Mouse (Mus musculus) embryonic stem cell, embryonic (primary cell): ENCODE data around the gene Tppp3.

Source experiments
- CTCF ChIA-PET, 4 experiments: fragments of 300-600 bp in 2 of 4; fragments of 350-600 bp in 2 of 4; sonication (Branson Sonifier 250); formaldehyde crosslinking; loops; one replicate each; lab custom pipeline; 2022; ENCODE audit warnings: inconsistent platforms in 2 of 4; lab: Charles Lee
- POLR2A ChIA-PET, 4 experiments: fragments of 300-600 bp in 2 of 4; fragments of 350-600 bp in 2 of 4; sonication (Branson Sonifier 250); formaldehyde crosslinking; loops; one replicate each; lab custom pipeline; 2022; ENCODE audit warnings: antibody characterized with exemption in 4 of 4, inconsistent platforms in 1 of 4; lab: Charles Lee

Tppp3 gene

DNA sequence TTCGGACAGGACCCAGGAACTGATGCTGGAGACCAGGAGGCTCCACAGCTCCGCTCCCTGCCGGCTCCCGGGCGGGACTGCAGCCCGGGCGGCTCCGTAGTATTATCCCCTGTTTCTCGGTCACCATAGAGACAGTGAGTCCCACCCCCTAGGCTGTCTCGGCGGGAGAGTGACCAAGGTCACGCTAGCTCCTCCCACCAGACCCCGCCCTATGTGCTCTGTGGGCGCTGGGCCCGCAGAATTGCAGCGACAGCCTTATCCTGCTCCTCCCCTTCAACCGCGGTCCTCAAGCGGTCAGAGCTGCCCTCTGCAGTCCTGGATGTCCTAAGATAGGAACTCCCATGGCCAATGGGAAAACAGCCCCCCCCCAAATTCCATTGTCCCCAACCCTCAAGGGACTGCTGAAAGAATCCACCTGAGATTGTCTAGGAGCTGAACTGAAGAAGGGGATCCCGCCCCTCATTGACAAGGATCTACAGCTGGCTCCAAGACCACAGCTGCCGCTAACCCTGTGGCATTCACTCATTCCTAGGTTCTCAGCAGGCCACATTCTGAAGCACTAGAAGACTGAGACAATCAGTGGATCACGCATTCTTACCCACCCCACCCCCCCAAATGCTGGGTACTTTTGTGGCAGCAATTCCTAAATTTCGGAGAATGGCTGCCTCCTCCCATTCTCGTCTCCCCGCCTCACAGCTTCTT, at the start of gene Tppp3:
TSS of gene Tppp3 (minus strand) at position 213 of the 702 bp plus-strand sequence.
- ChIA-PET CTCF (interaction anchor here (0.6 to 5.5 kb wide), 64 partner anchors 9 to 459 kb away, joined by 3 to 80 read pairs (median 4); partner anchors contain the start of genes 4931428F04Rik (in 1 of the 4), Acd (in 1 of the 4), Atp6v0d1 (in 1 of the 4) and E2f4 (in 1 of the 4)), POLR2A (interaction anchor here (0.6 to 5.9 kb wide), 73 partner anchors 8 to 1080 kb away, joined by 3 to 63 read pairs (median 4); partner anchors contain the start of genes Fhod1 (in 2 of the 4), Slc9a5 (in 2 of the 4), 4931428F04Rik (in 1 of the 4) and Acd (in 1 of the 4))

DNA sequence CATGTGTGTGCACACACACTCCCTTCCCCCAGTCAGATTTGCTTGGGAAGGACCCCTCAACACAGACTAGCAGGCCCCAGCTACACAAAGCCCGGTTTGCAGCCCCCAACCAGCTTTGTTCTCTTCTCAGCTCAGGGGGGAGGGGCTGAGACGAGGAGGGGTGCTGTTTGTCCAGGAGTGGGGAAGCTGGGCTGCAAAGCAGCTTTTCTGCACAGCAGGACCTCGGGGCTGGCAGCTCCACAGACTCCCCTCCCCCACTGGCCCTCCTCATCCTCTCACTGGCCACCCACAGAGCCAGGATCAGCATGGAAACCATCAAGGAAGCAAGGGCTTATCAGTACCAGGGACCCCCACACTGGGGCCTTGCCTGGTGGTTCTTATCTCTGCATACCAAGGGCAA, 49.7 kb upstream of the Tppp3 start:
- ChIA-PET CTCF (interaction anchor here (0.5 to 9.8 kb wide), 7 partner anchors 10 to 451 kb away, joined by 3 to 100 read pairs (median 4); no protein-coding TSS in a partner anchor), POLR2A (interaction anchor here in 2 of 4 experiments (0.9 to 7.2 kb wide), 3 partner anchors 9 to 29 kb away, joined by 3 to 46 read pairs (median 3); no protein-coding TSS in a partner anchor)

DNA sequence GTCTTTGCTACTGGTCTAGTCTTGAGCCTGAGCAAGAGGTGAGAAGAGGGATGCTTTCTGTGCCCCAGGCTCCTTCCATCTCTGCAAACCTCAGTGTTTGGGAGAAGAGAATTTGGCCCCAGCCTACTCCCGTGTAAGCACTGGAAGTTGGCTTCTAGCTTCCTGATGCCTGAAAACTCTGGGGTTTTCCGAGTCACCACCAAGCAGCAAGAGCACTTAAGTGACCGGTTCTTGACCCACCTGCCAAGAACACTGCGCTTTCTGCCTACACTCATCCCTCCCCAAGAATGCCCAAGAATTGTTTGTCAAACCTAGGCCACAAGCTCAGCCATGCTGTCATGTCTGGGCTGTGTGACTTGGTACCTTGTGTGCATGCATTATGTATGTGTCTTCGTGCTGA, 49.2 kb upstream of the Tppp3 start:
- ChIA-PET POLR2A (interaction anchor here in 2 of 4 experiments (0.6 to 7.2 kb wide), 5 partner anchors 8 to 223 kb away, joined by 3 to 46 read pairs (median 3); partner anchors contain the start of gene E2f4 (in 1 of the 2)), CTCF (interaction anchor here (0.5 to 9.8 kb wide), 9 partner anchors 11 to 1982 kb away, joined by 3 to 100 read pairs (median 3); no protein-coding TSS in a partner anchor)

DNA sequence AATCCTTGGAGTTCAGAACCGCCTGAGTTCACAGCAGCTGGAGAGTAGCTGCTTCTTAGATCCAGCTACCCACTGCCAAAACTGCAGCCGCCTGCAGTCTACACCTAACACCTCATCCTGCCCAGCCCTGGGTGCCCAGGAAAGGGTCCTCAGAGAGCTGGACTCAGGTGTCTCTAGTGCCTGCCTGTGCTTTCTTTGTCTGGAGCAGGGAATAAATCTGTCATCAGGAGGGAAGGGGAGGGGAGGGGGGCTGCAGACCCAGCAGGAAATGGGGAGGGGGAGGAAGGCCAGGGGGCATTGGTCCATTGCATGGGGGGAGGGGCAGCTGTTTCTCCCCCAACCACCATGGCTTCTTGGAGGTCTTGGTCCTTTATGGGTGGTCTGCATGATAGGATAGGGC, 48.3 kb upstream of the Tppp3 start:
- CTCF ChIA-PET = interaction anchor here (0.6 to 9.8 kb wide), 12 partner anchors 11 to 130 kb away, joined by 3 to 100 read pairs (median 5); no protein-coding TSS in a partner anchor
- POLR2A ChIA-PET = interaction anchor here in 3 of 4 experiments (0.5 to 7.2 kb wide), 19 partner anchors 9 to 298 kb away, joined by 3 to 46 read pairs (median 4); partner anchors contain the start of genes Atp6v0d1 (in 2 of the 3), 4931428F04Rik (in 1 of the 3) and Tppp3 (in 1 of the 3)

DNA sequence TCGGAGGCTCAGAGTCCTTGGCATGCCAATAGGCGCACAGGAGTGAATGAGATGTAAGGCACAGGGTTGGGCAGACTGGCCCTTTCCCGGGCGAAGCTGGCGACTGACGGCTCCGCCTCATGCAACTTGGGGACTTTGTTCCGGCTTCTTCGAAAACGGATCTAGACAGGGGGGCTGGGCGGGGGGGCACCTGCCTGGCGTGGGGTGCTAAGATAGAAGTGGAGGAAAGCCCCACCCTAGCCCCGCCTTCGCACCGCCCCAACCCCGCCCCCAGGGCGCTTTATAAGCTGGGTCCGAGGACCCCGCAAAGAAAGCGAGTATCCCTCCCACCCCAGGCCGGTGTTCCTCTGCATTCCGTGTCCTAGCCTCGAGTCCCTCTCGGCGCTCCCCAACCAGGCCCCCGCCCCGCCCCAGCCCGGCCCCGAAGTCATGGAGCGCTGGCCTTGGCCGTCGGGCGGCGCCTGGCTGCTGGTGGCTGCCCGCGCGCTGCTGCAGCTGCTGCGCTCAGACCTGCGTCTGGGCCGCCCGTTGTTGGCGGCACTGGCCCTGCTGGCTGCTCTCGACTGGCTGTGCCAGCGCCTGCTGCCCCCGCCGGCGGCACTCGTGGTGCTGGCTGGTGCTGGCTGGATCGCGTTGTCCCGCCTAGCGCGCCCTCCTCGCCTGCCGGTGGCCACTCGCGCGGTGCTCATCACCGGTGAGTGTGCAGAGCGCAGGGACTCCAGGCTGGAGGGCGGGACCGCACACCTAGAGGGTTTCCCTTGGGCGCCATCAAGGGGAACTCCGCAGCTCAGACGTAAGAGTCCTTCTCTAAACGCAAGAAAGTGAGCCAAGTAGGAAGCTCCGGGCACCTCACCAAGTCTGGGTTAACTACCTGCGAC, 47.3 kb upstream of the Tppp3 start, which contains the start of gene Hsd11b2:
TSS of gene Hsd11b2 (plus strand) at position 320 of the 878 bp plus-strand sequence.
- POLR2A ChIA-PET = interaction anchor here in 3 of 4 experiments (0.5 to 7.2 kb wide), 26 partner anchors 8 to 229 kb away, joined by 3 to 46 read pairs (median 4); partner anchors contain the start of genes Atp6v0d1 (in 2 of the 3), 4931428F04Rik (in 1 of the 3), Elmo3 (in 1 of the 3) and Tppp3 (in 1 of the 3)
- CTCF ChIA-PET = interaction anchor here (0.7 to 9.8 kb wide), 15 partner anchors 11 to 78 kb away, joined by 3 to 100 read pairs (median 4); no protein-coding TSS in a partner anchor

DNA sequence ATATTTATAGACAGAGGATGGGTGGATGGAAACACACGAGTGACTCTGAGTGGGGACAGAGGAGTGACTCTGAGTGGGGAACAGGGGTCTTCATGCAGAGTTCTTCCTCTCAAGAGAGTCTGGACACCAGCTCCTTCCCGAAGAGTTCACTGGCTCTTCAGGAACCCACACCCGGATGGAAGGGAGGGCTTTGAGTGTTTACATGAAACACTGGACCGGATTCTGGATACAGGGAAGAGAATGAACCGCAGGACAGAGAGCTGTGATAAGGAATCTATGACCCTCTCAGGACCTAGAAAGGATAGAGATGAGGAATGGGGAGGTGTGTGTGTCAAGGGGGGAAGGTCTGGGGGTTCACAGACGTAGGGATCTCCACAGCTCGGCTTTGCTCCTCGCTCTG, 46.0 kb upstream of the Tppp3 start:
- POLR2A ChIA-PET = interaction anchor here in 2 of 4 experiments (0.5 to 7.2 kb wide), 9 partner anchors 9 to 85 kb away, joined by 3 to 46 read pairs (median 4); no protein-coding TSS in a partner anchor
- CTCF ChIA-PET = interaction anchor here in 3 of 4 experiments (0.6 to 9.8 kb wide), 6 partner anchors 14 to 206 kb away, joined by 3 to 100 read pairs (median 9); no protein-coding TSS in a partner anchor

DNA sequence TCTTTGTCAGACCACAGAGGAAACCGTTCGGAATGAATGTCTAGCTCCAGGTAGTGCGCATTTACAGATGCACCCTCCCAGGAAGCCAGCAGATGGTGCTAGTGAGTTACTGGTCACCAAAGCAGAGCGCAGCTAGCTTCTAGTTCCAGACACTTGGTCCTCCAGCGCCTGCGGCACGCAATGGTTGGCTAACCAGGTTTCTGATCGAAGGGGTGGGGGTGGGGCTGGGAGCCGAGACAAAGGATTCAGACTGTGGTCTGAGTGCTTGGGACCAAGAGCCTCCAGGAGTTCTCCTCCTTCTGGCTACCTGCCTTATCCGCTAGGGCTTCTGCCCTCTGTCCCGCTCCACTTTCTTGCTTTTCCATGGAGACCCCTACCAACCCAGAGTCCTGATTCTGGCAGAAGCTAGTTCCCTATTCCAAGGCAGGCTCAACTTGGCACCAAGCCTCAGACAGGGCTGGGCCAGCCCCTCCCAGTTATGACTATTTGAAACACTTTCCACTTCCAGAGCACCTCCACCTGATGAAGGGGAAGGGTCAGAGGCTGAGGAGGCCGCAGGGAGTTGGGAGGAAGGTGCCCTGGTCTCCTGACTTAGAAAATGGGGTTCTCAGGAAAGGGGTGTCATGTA, 44.8 kb upstream of the Tppp3 start:
- ChIA-PET CTCF (interaction anchor here (0.5 to 9.8 kb wide), 101 partner anchors 9 to 1421 kb away, joined by 3 to 100 read pairs (median 4); partner anchors contain the start of genes Atp6v0d1 (in 2 of the 4), Ripor1 (in 2 of the 4), Tppp3 (in 2 of the 4) and Acd (in 1 of the 4)), POLR2A (interaction anchor here in 3 of 4 experiments (0.5 to 2.0 kb wide), 34 partner anchors 8 to 1578 kb away, joined by 3 to 17 read pairs (median 4); partner anchors contain the start of genes Lrrc29 (in 1 of the 3), Tmem208 (in 1 of the 3) and Tppp3 (in 1 of the 3))

DNA sequence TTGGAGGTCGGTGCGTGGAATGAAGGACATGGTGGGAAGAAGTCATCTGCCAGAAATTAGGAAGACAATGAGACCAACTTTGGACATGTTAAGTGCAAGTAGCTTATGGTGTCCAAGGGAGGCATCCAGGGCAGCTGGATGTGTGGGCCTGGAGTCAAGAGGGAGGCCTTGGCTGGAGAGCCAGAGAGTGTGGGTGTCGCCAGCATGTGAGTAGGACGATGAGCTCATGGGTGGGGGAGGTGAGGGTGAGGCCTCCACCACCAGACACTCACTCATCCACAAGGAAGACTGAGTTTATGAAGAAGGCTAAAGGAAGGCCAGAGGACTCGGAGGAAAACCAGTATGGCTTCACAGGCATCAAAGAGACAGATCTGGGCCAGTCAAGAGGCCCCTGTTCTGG, 43.3 kb upstream of the Tppp3 start:
- POLR2A ChIA-PET = interaction anchor here in 3 of 4 experiments (0.5 to 2.0 kb wide), 7 partner anchors 16 to 888 kb away, joined by 3 to 9 read pairs (median 3); no protein-coding TSS in a partner anchor
- CTCF ChIA-PET = interaction anchor here (0.5 to 9.8 kb wide), 22 partner anchors 9 to 1905 kb away, joined by 3 to 100 read pairs (median 6); partner anchors contain the start of genes Nutf2 (in 1 of the 4) and Ripor1 (in 1 of the 4)

DNA sequence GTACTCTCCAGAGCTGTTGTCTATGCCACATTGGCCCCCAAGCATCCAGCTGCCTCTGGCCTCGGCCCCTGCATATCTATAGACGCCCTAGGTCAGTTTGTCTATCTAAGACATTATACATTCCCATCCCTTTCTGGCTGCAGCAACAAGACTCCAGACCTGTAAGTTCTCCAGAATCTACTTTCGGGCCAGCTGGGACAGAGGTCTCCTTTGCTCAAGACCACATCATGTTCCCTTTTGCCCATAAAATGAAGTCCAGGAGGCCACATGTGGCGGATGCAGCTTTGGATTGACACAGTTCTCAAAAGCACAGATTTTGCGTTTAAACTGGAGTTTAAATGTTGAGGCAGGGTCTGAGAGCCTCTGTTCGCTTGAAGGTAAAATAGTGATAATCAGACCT, 42.9 kb upstream of the Tppp3 start:
- ChIA-PET POLR2A (interaction anchor here in 2 of 4 experiments (0.6 to 2.0 kb wide), 5 partner anchors 15 to 888 kb away, joined by 3 to 9 read pairs (median 4); no protein-coding TSS in a partner anchor), CTCF (interaction anchor here (0.5 to 9.8 kb wide), 13 partner anchors 17 to 1906 kb away, joined by 3 to 100 read pairs (median 10); no protein-coding TSS in a partner anchor)

DNA sequence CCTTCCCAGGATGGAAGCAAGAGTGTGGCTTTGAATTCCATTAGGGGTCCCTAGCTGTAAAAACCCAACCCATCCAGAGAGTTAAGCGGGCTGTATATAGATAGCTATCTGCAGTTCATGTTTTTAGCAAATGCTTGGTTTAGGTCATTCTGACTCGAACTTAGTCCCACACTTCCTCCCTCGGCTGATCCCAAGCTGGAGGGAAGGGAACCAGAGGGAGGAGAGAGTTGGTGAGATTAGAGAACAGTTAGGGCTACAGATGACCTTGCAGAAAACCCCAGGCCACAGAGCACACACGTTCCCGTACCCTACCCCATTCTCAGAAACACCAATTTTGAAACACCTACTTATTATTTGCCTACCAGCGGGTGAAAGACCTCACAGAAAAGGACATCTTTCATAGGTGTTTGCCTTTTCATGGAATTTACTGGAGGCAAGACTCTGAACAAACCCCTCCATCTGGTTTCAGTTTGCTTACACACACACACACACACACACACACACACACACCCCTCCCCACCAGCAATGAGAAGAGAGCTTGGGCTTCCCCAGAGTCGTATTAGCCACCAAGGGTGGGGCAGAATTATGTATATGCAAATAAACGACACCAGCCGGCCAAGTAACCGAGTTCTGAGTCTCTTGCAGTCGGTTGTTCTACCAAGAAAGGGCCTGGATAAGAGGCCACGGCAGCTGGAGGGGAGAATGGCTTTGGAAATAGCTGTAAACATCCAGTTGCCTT, 38.8 kb upstream of the Tppp3 start:
- ChIA-PET POLR2A (interaction anchor here in 3 of 4 experiments (0.5 to 1.0 kb wide), 9 partner anchors 9 to 383 kb away, joined by 3 to 4 read pairs (median 3); partner anchors contain the start of gene Zdhhc1 (in 1 of the 3)), CTCF (interaction anchor here in 2 of 4 experiments (0.6 to 1.4 kb wide), 3 partner anchors 22 to 25 kb away, joined by 3 to 4 read pairs (median 3); no protein-coding TSS in a partner anchor)

DNA sequence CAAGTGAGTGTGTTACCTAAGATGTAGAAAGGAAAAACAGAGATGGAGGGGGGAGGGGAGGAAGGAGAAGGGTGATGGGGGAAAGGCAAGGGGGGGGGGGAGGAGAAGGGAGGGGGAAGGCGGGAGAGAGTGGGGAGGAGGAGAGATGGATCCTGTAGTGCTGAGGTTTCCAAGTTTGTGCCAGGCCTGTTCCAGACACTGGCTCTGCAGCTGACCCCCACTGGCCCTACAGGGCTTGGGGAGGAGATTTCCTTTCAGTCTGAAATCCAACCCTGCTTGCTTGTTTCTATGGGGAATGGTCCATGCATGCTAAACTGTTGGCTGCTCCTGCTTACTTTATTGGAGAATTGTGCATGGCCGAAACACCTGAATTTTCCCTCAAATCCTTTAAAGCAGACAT, 37.4 kb upstream of the Tppp3 start:
- ChIA-PET POLR2A (interaction anchor here in 2 of 4 experiments (0.9 to 1.2 kb wide), 4 partner anchors 10 to 203 kb away, joined by 3 to 4 read pairs (median 3); partner anchors contain the start of genes Hsd11b2 (in 2 of the 2) and Elmo3 (in 1 of the 2)), CTCF (interaction anchor here in 1 of 4 experiments (0.6 to 1.4 kb wide), 4 partner anchors 23 to 56 kb away, joined by 3 to 9 read pairs (median 3); no protein-coding TSS in a partner anchor)

DNA sequence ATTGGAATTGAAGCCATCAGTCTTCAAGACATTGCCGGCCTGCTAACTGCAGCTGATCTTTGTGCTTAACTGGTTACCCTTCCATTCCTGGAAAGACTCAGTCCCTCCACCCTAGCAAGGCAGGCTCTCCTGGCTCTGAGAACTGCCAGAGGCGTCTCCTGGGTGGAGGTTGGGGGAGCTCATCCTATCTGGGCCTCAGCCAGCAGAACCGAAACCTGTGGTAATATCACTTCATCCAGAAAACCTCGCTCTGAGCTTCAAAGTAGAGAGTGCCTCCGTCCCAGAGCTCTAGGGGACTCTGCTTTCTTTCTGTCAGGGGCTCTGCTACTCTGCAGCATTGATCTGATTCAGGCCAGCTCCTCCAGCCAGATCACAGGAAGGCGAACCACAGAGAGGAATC, 35.7 kb upstream of the Tppp3 start:
- POLR2A ChIA-PET = interaction anchor here in 3 of 4 experiments (0.6 to 2.8 kb wide), 10 partner anchors 8 to 171 kb away, joined by 3 to 10 read pairs (median 4); partner anchors contain the start of genes Hsd11b2 (in 3 of the 3) and Tppp3 (in 1 of the 3)
- CTCF ChIA-PET = interaction anchor here (0.7 to 1.1 kb wide), 5 partner anchors 9 to 252 kb away, joined by 3 to 6 read pairs (median 3); partner anchors contain the start of genes B3gnt9 (in 1 of the 4) and Hsd11b2 (in 1 of the 4)

DNA sequence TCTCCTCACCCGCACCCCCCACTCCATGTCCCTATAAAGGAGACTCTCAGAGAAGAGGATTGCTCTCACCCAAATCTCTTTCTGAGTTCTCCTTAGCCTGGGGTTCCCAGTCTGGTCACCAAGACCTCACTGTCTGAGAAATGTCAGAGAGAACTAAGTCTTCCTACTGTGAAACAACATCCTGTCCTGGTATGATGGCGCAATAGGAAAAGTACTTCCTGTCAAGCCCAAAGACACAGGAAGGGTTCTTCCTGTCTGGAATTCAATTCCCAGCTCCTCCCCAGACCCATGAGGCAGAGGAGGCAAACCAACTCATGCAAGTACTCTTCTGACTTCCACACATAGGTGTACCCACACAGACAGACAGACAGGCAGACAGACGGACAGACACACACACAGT, 33.3 kb upstream of the Tppp3 start:
- POLR2A ChIA-PET = interaction anchor here in 2 of 4 experiments (0.7 to 2.8 kb wide), 3 partner anchors 14 to 1282 kb away, joined by 3 to 10 read pairs (median 3); partner anchors contain the start of gene Hsd11b2 (in 1 of the 2)

DNA sequence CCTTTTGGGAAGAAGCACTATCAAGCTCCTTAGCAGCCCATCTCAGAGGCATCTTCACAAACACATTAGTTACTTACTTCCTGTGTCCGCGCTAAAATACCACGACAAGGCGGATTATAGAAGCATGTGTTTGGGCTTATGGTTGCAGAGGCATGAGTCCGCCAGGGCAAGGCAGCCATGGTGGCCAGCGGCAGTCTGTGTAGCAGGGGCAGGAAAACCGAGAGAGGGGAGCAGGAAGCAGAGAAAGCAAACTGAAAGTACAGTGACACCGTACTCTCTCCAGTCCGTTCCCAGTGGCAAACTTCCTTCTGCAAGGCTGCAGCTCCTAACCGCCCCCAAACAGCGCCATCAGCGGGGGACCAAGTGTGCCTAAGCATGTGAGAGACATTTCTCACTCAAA, 28.5 kb upstream of the Tppp3 start:
- ChIA-PET POLR2A (interaction anchor here in 2 of 4 experiments (0.8 to 2.9 kb wide), 4 partner anchors 11 to 19 kb away, joined by 3 to 9 read pairs (median 4); partner anchors contain the start of gene Hsd11b2 (in 1 of the 2)), CTCF (interaction anchor here in 3 of 4 experiments (0.6 to 1.4 kb wide), 6 partner anchors 16 to 151 kb away, joined by 3 to 5 read pairs (median 4); partner anchors contain the start of genes Hsd11b2 (in 1 of the 3) and Slc9a5 (in 1 of the 3))

More for the DNA sequence above, 33.3 kb upstream of the Tppp3 start:
- CTCF ChIA-PET = interaction anchor here in 3 of 4 experiments (0.9 to 1.7 kb wide), 3 partner anchors 11 to 21 kb away, joined by 3 to 6 read pairs (median 3); no protein-coding TSS in a partner anchor
